In the genomic region with DNA sequence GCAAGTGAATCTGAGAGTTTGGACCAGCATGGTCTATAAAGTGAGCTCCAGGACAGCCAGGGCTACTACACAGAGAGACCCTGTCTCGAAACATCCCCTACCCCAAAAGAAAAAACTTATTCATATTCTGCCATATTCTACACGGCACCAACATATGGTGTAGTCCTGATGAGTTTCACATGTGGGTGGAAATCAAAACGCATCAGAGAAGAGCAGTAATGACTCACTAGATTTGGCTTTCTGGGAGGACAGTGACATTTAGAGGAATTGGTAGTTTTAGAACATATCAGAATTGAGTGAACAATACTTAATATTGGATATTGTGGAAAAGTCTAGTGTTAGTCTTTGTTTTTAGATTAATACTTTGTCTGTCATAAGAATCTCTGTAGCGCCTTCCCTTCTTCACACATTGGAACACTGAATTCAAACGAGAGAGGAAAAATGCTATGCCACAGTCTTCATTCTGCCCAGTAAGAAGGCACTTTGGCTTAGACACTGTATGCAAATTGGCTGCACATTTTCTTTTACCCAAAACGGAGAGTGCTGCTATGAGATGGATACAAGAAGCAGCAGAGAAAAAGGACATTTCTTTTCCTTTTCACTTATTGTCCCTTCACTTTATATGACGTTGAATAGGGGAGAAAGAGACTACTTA, we compare ENCODE assay signal across 30 mouse cellular contexts. TPM values are rescaled to one million over a fixed set of nuclear protein-coding genes. Genes with fewer than 3 reads are reported as not detected.
DNase-seq lines count a peak whose midpoint lies in the region; ATAC-seq and TF ChIP-seq lines count a peak whose summit lies in the region.
"Had no signal": no experiment of that assay in that cellular context is flagged by ENCODE, and none has a peak within 500 bp of the region (broad histone marks: within the 10 kb centered on the region; RNA-seq: fewer than 3 reads in every experiment).

No protein-coding gene starts in this region.

- H3K27ac ChIP-seq in forebrain, embryonic 15.5 days (replicated peaks), result 0 out of 2 replicates have a peak overlapping the region, but pooled peaks have one; percentile 3
- no peak overlapping the region for H3K27ac ChIP-seq in forebrain, embryonic 14.5 days (ENCODE audit: low read depth, low read length)
- H3K27ac ChIP-seq in layer of hippocampus, adult 2 months, result peak overlapping the region; percentile 93
- no peak overlapping the region for H3K27ac ChIP-seq in midbrain, embryonic 11.5 days (ENCODE audit: low read depth, low read length)
- no peak overlapping the region for H3K27ac ChIP-seq in midbrain, embryonic 10.5 days (replicated peaks)
- H3K27ac ChIP-seq: forebrain, embryonic 13.5 days; heart, embryonic 10.5 days; heart, embryonic 15.5 days; hindbrain, postnatal 0 days; intestine, embryonic 15.5 days; liver, embryonic 12.5 days; stomach, postnatal 0 days had no signal

- no peak for ATAC-seq in forebrain, embryonic 15.5 days (replicated peaks)
- ATAC-seq in forebrain, embryonic 14.5 days, result no peak
- ATAC-seq in midbrain, embryonic 11.5 days (ENCODE audit: low FRiP score), result no peak
- ATAC-seq: CD4-positive, CD25-positive, alpha-beta regulatory T cell, adult 4 months; forebrain, embryonic 13.5 days; hindbrain, postnatal 0 days; intestine, embryonic 15.5 days; liver, embryonic 12.5 days; liver, postnatal 0 days had no signal

- TF ChIP-seq CTCF in layer of hippocampus, adult 2 months (conservative IDR thresholded peaks at IDR 0.05), result no peak

- no peak overlapping the region for H3K4me3 ChIP-seq in forebrain, embryonic 15.5 days
- no peak overlapping the region for H3K4me3 ChIP-seq in forebrain, embryonic 14.5 days (ENCODE audit: low read depth, low read length)
- H3K4me3 ChIP-seq in layer of hippocampus, adult 2 months, result no peak overlapping the region; the same call in 1 of the 2 replicates
- no peak overlapping the region for H3K4me3 ChIP-seq in midbrain, embryonic 11.5 days (ENCODE audit: low read depth, low read length)
- no peak overlapping the region for H3K4me3 ChIP-seq in midbrain, embryonic 10.5 days
- H3K4me3 ChIP-seq: erythroblast, embryonic 14.5 days; forebrain, embryonic 13.5 days; heart, embryonic 10.5 days; heart, embryonic 15.5 days; intestine, embryonic 15.5 days; liver, embryonic 12.5 days; megakaryocyte, embryonic 14.5 days had no signal

- no peaks in the 10 kb centered on the region for H3K36me3 ChIP-seq in forebrain, embryonic 15.5 days
- 0 out of 2 replicates have a peak, but pooled peaks cover 3% of the 10 kb centered on the region for H3K36me3 ChIP-seq in forebrain, embryonic 14.5 days (ENCODE audit: control insufficient read depth, insufficient read depth, low read length)
- no peaks in the 10 kb centered on the region for H3K36me3 ChIP-seq in midbrain, embryonic 11.5 days (ENCODE audit: control insufficient read depth, insufficient read depth, low read length)
- H3K36me3 ChIP-seq in midbrain, embryonic 10.5 days, result peaks cover 38% of the 10 kb centered on the region
- H3K36me3 ChIP-seq: intestine, embryonic 15.5 days had no signal

- no peaks in the 10 kb centered on the region for H3K27me3 ChIP-seq in forebrain, embryonic 15.5 days
- H3K27me3 ChIP-seq in forebrain, embryonic 14.5 days (replicated peaks; ENCODE audit: control insufficient read depth, insufficient read depth, low read length), result no peaks in the 10 kb centered on the region
- H3K27me3 ChIP-seq in midbrain, embryonic 11.5 days (ENCODE audit: control insufficient read depth, insufficient read depth, low read length), result no peaks in the 10 kb centered on the region
- no peaks in the 10 kb centered on the region for H3K27me3 ChIP-seq in midbrain, embryonic 10.5 days (ENCODE audit: low read depth, poor library complexity, severe bottlenecking)
- H3K27me3 ChIP-seq: forebrain, embryonic 13.5 days; heart, embryonic 15.5 days; intestine, embryonic 15.5 days; liver, embryonic 12.5 days; megakaryocyte, embryonic 14.5 days had no signal

- no peak overlapping the region for H3K4me2 ChIP-seq in forebrain, embryonic 15.5 days (replicated peaks)
- H3K4me2 ChIP-seq in forebrain, embryonic 14.5 days (ENCODE audit: low read length), result no peak overlapping the region
- no peak overlapping the region for H3K4me2 ChIP-seq in midbrain, embryonic 11.5 days
- H3K4me2 ChIP-seq: forebrain, embryonic 13.5 days; heart, embryonic 15.5 days; intestine, embryonic 15.5 days; liver, embryonic 12.5 days had no signal

- 62% methylated on average over 7 of the region's 7 CpGs for WGBS in forebrain, embryonic 15.5 days
- 76% methylated on average over 7 of the region's 7 CpGs for WGBS in forebrain, embryonic 14.5 days
- 86% methylated on average over 7 of the region's 7 CpGs for WGBS in midbrain, embryonic 11.5 days
- 86% methylated on average over 7 of the region's 7 CpGs for WGBS in midbrain, embryonic 10.5 days

- no peaks in the 10 kb centered on the region for H3K9me3 ChIP-seq in forebrain, embryonic 15.5 days
- no peaks in the 10 kb centered on the region for H3K9me3 ChIP-seq in forebrain, embryonic 14.5 days (replicated peaks; ENCODE audit: control insufficient read depth, low read length)
- no peaks in the 10 kb centered on the region for H3K9me3 ChIP-seq in midbrain, embryonic 11.5 days (ENCODE audit: control insufficient read depth, low read length)
- no peaks in the 10 kb centered on the region for H3K9me3 ChIP-seq in midbrain, embryonic 10.5 days (replicated peaks)
- H3K9me3 ChIP-seq: forebrain, embryonic 13.5 days; heart, embryonic 10.5 days; heart, embryonic 15.5 days; intestine, embryonic 15.5 days; liver, embryonic 12.5 days; megakaryocyte, embryonic 14.5 days had no signal

- H3K4me1 ChIP-seq in forebrain, embryonic 15.5 days, result peaks cover 9% of the 10 kb centered on the region
- 0 out of 2 replicates have a peak, but pooled peaks cover 3% of the 10 kb centered on the region for H3K4me1 ChIP-seq in forebrain, embryonic 14.5 days (ENCODE audit: control insufficient read depth, insufficient read depth, low read length)
- no peaks in the 10 kb centered on the region for H3K4me1 ChIP-seq in midbrain, embryonic 11.5 days (ENCODE audit: control insufficient read depth, insufficient read depth, low read length)
- H3K4me1 ChIP-seq in midbrain, embryonic 10.5 days, result no peaks in the 10 kb centered on the region
- H3K4me1 ChIP-seq: intestine, embryonic 15.5 days had no signal

- no peak overlapping the region for H3K9ac ChIP-seq in forebrain, embryonic 15.5 days (replicated peaks)
- H3K9ac ChIP-seq in forebrain, embryonic 14.5 days (ENCODE audit: low read length), result no peak overlapping the region
- H3K9ac ChIP-seq in midbrain, embryonic 11.5 days (ENCODE audit: low read length), result no peak overlapping the region
- H3K9ac ChIP-seq: forebrain, embryonic 13.5 days; heart, embryonic 15.5 days; intestine, embryonic 15.5 days; liver, embryonic 12.5 days; liver, postnatal 0 days had no signal

- DNase-seq in forebrain, embryonic 14.5 days (ENCODE audit: low spot score), result no peak
- DNase-seq in layer of hippocampus, adult 2 months (ENCODE audit: low spot score in 2 of 2), result peak; percentile 35 to 54
- DNase-seq in layer of hippocampus, adult 11-12 months (ENCODE audit: low spot score), result no peak
- DNase-seq in midbrain, embryonic 11.5 days (ENCODE audit: low spot score, missing footprints), result peak; percentile 77
- no peak for DNase-seq in midbrain, embryonic 10.5 days (ENCODE audit: low spot score)
- peak; percentile 84 for DNase-seq in brain, adult 2 months (ENCODE audit: low read depth, low spot score)
- DNase-seq in lung, postnatal 10 days, result no peak
- DNase-seq: adrenal gland, postnatal 10 days; cerebellum, adult 11-12 months; cerebellum, postnatal 14 days; gastrocnemius, postnatal 25 days; heart, adult 11 months; kidney, adult 2 months; kidney, postnatal 36 days; liver, postnatal 0 days; lung, postnatal 4 days; midbrain, embryonic 14.5 days; right cerebral cortex, postnatal 14 days; thymus, postnatal 4 days had no signal

RNA-seq across cellular contexts. Expression of a gene that starts 35.1 kb away (rescaled TPM):
- polyA plus RNA-seq in forebrain, embryonic 15.5 days (2015; fragmentation: Nextera tagmentation; extraction: Ambion mirVana), result 132 and 136 TPM in 2 replicates
- polyA plus RNA-seq in forebrain, embryonic 14.5 days (2014; fragmentation: Nextera tagmentation; extraction: Ambion mirVana), result 76.4 and 91.0 TPM in 2 replicates
- total RNA-seq in layer of hippocampus, adult 2 months (2021), result 100 to 1,000 TPM; 145 to 147 TPM
- 99.8 and 103 TPM in 2 replicates for polyA plus RNA-seq in midbrain, embryonic 11.5 days (2014; fragmentation: Nextera tagmentation; extraction: Ambion mirVana)
- polyA plus RNA-seq in midbrain, embryonic 10.5 days (2016; fragmentation: Nextera tagmentation; extraction: Ambion mirVana), result 148 and 158 TPM in 2 replicates

Comparison
In these comparisons a context has a peak if more than half of its experiments do, and no peak if none do; other contexts are left out.
1. H3K27ac ChIP-seq: peak in forebrain, embryonic 15.5 days (single experiment) and layer of hippocampus, adult 2 months (single experiment); none in forebrain, embryonic 14.5 days (single experiment), midbrain, embryonic 11.5 days (single experiment) and midbrain, embryonic 10.5 days (single experiment).
2. DNase-seq: peak in layer of hippocampus, adult 2 months (2 of 2), midbrain, embryonic 11.5 days (single experiment) and brain, adult 2 months (single experiment); none in forebrain, embryonic 14.5 days (single experiment), layer of hippocampus, adult 11-12 months (single experiment), midbrain, embryonic 10.5 days (single experiment) and lung, postnatal 10 days (single experiment).